Mouse (Mus musculus) brain, embryonic 14.5 days (tissue): ENCODE results near the gene Ptrh2.

Experiments
- CTCF ChIP-seq: fragments of 200-500 bp; IDR thresholded peaks from 2 replicates; pipeline ENCODE4 v1.5.1; 2012; ENCODE audit warnings: inconsistent platforms, mild to moderate bottlenecking, moderate library complexity, borderline replicate concordance; ENCODE audit not compliant: insufficient read depth, insufficient read length; ENCODE audit errors: extremely low read depth
- POLR2A ChIP-seq: fragments of 200-500 bp; IDR thresholded peaks from 2 replicates; pipeline ENCODE4 v1.6.1; 2012; ENCODE audit warnings: mild to moderate bottlenecking, inconsistent platforms, borderline replicate concordance; ENCODE audit not compliant: poor library complexity, insufficient read depth, insufficient read length, severe bottlenecking; ENCODE audit errors: extremely low read depth

- TF ChIP-seq CTCF: no peak
- TF ChIP-seq POLR2A: no peak
Observed at GRCm38 (mm10) chr11:86641714-86642113, 42.1 kb upstream of the Ptrh2 start.
